Comparison of ENCODE assay signal across 30 mouse cellular contexts in the genomic region with DNA sequence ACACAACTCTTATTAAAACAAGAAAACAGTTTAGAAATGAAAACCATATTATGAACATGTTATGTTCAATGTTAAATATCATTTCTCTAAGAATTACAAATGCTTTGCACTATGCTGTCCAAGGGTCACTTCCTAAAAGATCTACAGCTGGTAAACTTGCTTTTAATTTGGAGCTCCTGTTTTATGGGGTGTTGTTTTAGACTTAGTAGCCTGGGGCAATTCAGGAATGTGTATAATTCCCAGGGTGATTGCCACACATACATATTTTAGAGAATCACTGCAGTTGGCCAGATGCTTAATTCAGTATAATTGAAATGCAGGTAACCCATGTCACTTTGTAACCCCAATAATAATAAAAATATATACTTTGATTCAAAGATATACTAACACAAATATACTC. TPM values are rescaled to one million over a fixed set of nuclear protein-coding genes. Genes with fewer than 3 reads are reported as not detected.
DNase-seq lines count a peak whose midpoint lies in the region; ATAC-seq lines count a peak whose summit lies in the region.
"Had no signal": no experiment of that assay in that cellular context is flagged by ENCODE, and none has a peak within 500 bp of the region (broad histone marks: within the 10 kb centered on the region; RNA-seq: fewer than 3 reads in every experiment).

No protein-coding gene starts in this region.

- H3K36me3 ChIP-seq in limb, embryonic 11.5 days (ENCODE audit: control insufficient read depth, insufficient read depth, low read length): no peaks in the 10 kb centered on the region
- H3K36me3 ChIP-seq in limb, embryonic 10.5 days: no peaks in the 10 kb centered on the region
- no peaks in the 10 kb centered on the region for H3K36me3 ChIP-seq in neural tube, embryonic 11.5 days (ENCODE audit: control insufficient read depth, insufficient read depth, low read length)
- H3K36me3 ChIP-seq: forebrain, embryonic 10.5 days; heart, embryonic 12.5 days; heart, embryonic 15.5 days; hindbrain, embryonic 10.5 days; hindbrain, embryonic 13.5 days had no signal

- peak; percentile 6 for DNase-seq in embryo, embryonic 10.5 days (ENCODE audit: low spot score)
- DNase-seq in embryo, embryonic 10 days (ENCODE audit: low spot score): no peak
- DNase-seq in limb, embryonic 11.5 days (ENCODE audit: low spot score): no peak
- DNase-seq in limb, embryonic 10.5 days (ENCODE audit: low spot score): no peak
- no peak for DNase-seq in neural tube, embryonic 11.5 days (ENCODE audit: low spot score)
- DNase-seq in neural tube, embryonic 10.5 days (ENCODE audit: extremely low spot score, low spot score): no peak
- DNase-seq in mesoderm, embryonic 11.5 days (ENCODE audit: low read depth, low spot score): peak; percentile 11
- DNase-seq in cerebellum, postnatal 14 days: no peak
- DNase-seq: adrenal gland, adult 8-10 months; adrenal gland, postnatal 25 days; cerebellum, adult 11-12 months; cerebellum, adult 8-10 months; cerebellum, postnatal 10 days; forebrain, postnatal 0 days; gastrocnemius, postnatal 25 days; heart, adult 18-20 months; heart, postnatal 10 days; heart, postnatal 36 days had no signal

- no peak overlapping the region for H3K4me2 ChIP-seq in limb, embryonic 11.5 days (ENCODE audit: low read depth, severe bottlenecking)
- no peak overlapping the region for H3K4me2 ChIP-seq in neural tube, embryonic 11.5 days (ENCODE audit: low read depth)
- H3K4me2 ChIP-seq: heart, embryonic 12.5 days; heart, embryonic 15.5 days; hindbrain, embryonic 13.5 days had no signal

- H3K27me3 ChIP-seq in limb, embryonic 11.5 days (ENCODE audit: control insufficient read depth, insufficient read depth, low read length): no peaks in the 10 kb centered on the region
- H3K27me3 ChIP-seq in limb, embryonic 10.5 days (ENCODE audit: low read depth, poor library complexity, severe bottlenecking): no peaks in the 10 kb centered on the region
- H3K27me3 ChIP-seq in neural tube, embryonic 11.5 days (ENCODE audit: control insufficient read depth, insufficient read depth, low read length): no peaks in the 10 kb centered on the region
- H3K27me3 ChIP-seq: heart, embryonic 12.5 days; heart, embryonic 15.5 days; hindbrain, embryonic 13.5 days had no signal

- H3K9me3 ChIP-seq in limb, embryonic 11.5 days (ENCODE audit: control insufficient read depth, low read length): no peaks in the 10 kb centered on the region
- no peaks in the 10 kb centered on the region for H3K9me3 ChIP-seq in limb, embryonic 10.5 days (replicated peaks)
- H3K9me3 ChIP-seq in neural tube, embryonic 11.5 days (ENCODE audit: control insufficient read depth, low read length): no peaks in the 10 kb centered on the region
- H3K9me3 ChIP-seq: forebrain, embryonic 10.5 days; heart, embryonic 12.5 days; heart, embryonic 15.5 days; hindbrain, embryonic 10.5 days; hindbrain, embryonic 13.5 days had no signal

- peak; percentile 68; the same call in 1 of the 2 replicates for ATAC-seq in limb, embryonic 11.5 days (ENCODE audit: insufficient number of reproducible peaks, low FRiP score, low TSS enrichment, low read depth)
- ATAC-seq in neural tube, embryonic 11.5 days (ENCODE audit: insufficient read depth, low FRiP score, low TSS enrichment): 0 out of 2 replicates have a peak, but pooled peaks have one; percentile 24
- ATAC-seq: activated CD4-positive, CD25-positive, alpha-beta regulatory T cell, adult 4 months; forebrain, embryonic 14.5 days; forebrain, postnatal 0 days; hindbrain, postnatal 0 days had no signal

- no peaks in the 10 kb centered on the region for H3K4me1 ChIP-seq in limb, embryonic 11.5 days (ENCODE audit: control insufficient read depth, insufficient read depth, low read length)
- H3K4me1 ChIP-seq in limb, embryonic 10.5 days: no peaks in the 10 kb centered on the region
- H3K4me1 ChIP-seq in neural tube, embryonic 11.5 days (ENCODE audit: control insufficient read depth, insufficient read depth, low read length): no peaks in the 10 kb centered on the region
- H3K4me1 ChIP-seq: forebrain, embryonic 10.5 days; heart, embryonic 12.5 days; heart, embryonic 15.5 days; hindbrain, embryonic 10.5 days; hindbrain, embryonic 13.5 days had no signal

- H3K27ac ChIP-seq in limb, embryonic 11.5 days (replicated peaks; ENCODE audit: low read depth, low read length): no peak overlapping the region
- H3K27ac ChIP-seq in limb, embryonic 10.5 days: no peak overlapping the region
- H3K27ac ChIP-seq in neural tube, embryonic 11.5 days (ENCODE audit: low read depth, low read length): no peak overlapping the region
- H3K27ac ChIP-seq: forebrain, embryonic 10.5 days; heart, embryonic 15.5 days; hindbrain, embryonic 10.5 days; hindbrain, embryonic 13.5 days; hindbrain, postnatal 0 days had no signal

- no peak overlapping the region for H3K4me3 ChIP-seq in limb, embryonic 11.5 days (ENCODE audit: low read depth, low read length)
- H3K4me3 ChIP-seq in limb, embryonic 10.5 days: no peak overlapping the region
- no peak overlapping the region for H3K4me3 ChIP-seq in neural tube, embryonic 11.5 days (ENCODE audit: low read depth, low read length)
- H3K4me3 ChIP-seq: forebrain, embryonic 10.5 days; heart, embryonic 12.5 days; heart, embryonic 15.5 days; hindbrain, embryonic 10.5 days; hindbrain, embryonic 13.5 days had no signal

- no peak overlapping the region for H3K9ac ChIP-seq in limb, embryonic 11.5 days (ENCODE audit: low read length)
- H3K9ac ChIP-seq in neural tube, embryonic 11.5 days (ENCODE audit: low read length): no peak overlapping the region
- H3K9ac ChIP-seq: forebrain, postnatal 0 days; heart, embryonic 12.5 days; heart, embryonic 15.5 days; hindbrain, embryonic 13.5 days had no signal

RNA-seq across cellular contexts. Expression of a gene that starts 12.9 kb away (rescaled TPM):
- not detected in 2 replicates for polyA plus RNA-seq in limb, embryonic 11.5 days (2014; fragmentation: Nextera tagmentation; extraction: Ambion mirVana)
- not detected in 2 replicates for polyA plus RNA-seq in limb, embryonic 10.5 days (2016; fragmentation: Nextera tagmentation; extraction: Ambion mirVana)
- not detected in 2 replicates for polyA plus RNA-seq in neural tube, embryonic 11.5 days (2014; fragmentation: Nextera tagmentation; extraction: Ambion mirVana)
- polyA plus RNA-seq: activated CD4-positive, CD25-positive, alpha-beta regulatory T cell, adult 4 months; brain, embryonic 14.5 days; embryonic facial prominence, embryonic 14.5 days; forebrain, embryonic 10.5 days; forebrain, embryonic 14.5 days; forebrain, postnatal 0 days; gonadal fat pad, adult 2 months; heart, embryonic 12.5 days; heart, embryonic 15.5 days; hindbrain, embryonic 10.5 days; hindbrain, embryonic 13.5 days; hindbrain, postnatal 0 days; intestine, embryonic 14.5 days had no signal

Comparison
In these comparisons a context has a peak if more than half of its experiments do, and no peak if none do; other contexts are left out.
1. DNase-seq: peak in embryo, embryonic 10.5 days (single experiment) and mesoderm, embryonic 11.5 days (single experiment); none in embryo, embryonic 10 days (single experiment), limb, embryonic 11.5 days (single experiment), limb, embryonic 10.5 days (single experiment), neural tube, embryonic 11.5 days (single experiment), neural tube, embryonic 10.5 days (single experiment) and cerebellum, postnatal 14 days (0 of 2).